Mouse (Mus musculus): ENCODE data around the gene Fgd2. TPM values are rescaled to one million over a fixed set of nuclear protein-coding genes. Genes with fewer than 3 reads are reported as not detected.
"Not testable (repeated sequence)": the region's sequence is repeated elsewhere in the genome, so short reads cannot be mapped to it uniquely, and the experiment has no call there.

Gene Fgd2
- total RNA-seq, 2 experiments from 2014 or later: 3.5 to 4.5 TPM

DNA sequence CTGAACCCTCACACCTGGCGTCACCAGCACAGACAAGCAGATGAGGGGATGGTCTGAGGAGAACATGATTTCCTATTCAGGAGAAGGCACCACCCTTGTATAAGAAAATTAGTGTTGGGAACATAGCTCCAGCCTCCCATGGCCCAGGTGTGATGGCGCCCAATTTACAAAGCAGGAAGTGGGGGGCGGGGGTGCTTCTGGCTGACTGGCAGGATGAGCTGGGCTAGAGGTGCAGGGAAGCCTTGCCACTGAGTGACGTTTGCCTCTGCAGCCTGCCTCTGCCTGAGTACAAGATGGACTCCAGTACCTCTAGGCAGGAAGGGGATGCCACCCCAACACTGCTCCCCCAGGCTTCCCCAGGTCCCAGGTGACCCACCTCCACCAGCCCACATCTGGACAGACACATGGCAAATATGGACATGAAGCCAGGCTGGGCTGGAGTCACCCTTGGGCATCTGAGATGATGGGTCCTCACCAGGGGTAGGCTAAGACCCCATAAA is 28.5 kb upstream of the Fgd2 start:
- intact Hi-C loops (cut with DNase I): no loop called here

DNA sequence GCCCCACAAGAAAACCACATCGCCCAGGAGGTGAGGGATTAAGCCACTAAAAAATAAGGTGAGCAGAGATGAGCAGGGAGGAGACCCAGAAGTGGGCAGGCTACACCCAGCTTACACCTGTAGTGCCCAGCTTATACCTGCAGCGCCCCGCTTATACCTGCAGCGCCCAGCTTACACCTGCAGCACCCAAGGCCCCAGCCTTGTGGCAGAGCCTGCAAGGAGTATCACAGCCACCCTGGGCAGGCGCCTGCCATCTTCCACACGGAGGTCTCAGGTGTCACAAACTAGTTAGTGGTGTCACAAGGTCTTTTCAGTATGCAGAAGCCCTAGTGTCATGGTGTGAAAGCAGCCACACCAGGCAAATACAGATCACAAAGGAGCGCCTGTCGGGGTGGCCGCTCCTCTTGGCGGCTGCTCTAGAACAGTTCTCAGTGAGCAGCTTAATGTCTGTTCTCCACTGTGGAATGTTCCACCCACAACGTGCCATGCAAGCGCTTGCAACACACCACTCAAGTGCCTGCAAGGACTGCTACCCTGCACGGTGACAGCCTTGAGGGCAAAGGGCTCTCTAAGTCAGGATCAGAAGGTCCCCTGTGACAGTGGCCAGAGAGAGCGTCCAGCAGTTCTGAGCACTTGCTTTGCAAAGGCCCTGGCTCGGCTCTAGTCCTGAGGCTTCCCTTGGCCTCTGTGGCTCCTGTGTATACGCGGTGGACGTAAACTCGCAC is 24.3 kb upstream of the Fgd2 start:
- no peak for DNase-seq

More for the DNA sequence above, 28.5 kb upstream of the Fgd2 start:
- no peak for DNase-seq

DNA sequence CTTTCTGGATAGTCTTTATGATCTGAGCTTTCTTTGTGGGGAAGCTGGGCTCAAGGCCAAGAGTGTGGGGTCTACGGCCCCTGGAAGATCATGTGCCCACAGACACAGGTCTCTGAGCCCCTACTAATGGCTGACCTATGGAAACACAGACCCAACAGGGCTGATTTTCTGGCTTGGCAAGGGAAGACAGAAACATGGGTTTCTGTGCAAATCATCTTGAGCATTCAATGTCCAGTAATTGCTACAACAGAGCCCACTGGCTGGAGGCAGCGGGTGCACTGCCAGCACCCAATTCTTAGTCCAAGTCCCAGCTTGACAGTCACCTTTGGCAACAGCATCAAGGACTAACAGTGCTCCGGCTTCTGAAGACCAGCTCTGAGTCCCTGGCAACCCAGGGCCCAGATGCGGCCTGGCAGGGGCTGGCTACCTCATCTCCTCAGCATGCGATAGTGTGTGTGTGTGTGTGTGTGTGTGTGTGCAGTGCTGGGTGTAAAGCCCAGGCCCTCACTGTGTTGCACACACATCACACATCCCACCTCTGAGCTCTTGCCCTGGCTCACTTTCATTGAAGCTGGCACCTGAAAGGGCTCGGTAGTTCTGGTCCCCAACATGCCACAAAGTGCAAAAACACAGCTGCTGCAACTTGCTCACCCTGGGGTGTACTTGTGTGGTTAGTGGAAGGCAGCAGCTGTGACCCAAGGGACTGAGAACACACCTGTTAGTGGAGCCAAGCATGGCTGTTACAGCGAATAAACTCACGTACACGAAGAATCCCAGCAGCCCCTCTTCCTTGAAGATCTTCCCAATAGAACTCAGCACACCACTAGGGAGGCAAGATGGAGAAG is 22.5 kb upstream of the Fgd2 start:
- intact Hi-C loops (cut with DNase I): loop anchor here (2.0 kb wide), 1 partner anchor 33 kb away; no protein-coding TSS in a partner anchor
- peak in 1 of 2 experiments; percentile 29 for DNase-seq

More for the DNA sequence above, 24.3 kb upstream of the Fgd2 start:
- intact Hi-C loops (cut with DNase I): no loop called here

DNA sequence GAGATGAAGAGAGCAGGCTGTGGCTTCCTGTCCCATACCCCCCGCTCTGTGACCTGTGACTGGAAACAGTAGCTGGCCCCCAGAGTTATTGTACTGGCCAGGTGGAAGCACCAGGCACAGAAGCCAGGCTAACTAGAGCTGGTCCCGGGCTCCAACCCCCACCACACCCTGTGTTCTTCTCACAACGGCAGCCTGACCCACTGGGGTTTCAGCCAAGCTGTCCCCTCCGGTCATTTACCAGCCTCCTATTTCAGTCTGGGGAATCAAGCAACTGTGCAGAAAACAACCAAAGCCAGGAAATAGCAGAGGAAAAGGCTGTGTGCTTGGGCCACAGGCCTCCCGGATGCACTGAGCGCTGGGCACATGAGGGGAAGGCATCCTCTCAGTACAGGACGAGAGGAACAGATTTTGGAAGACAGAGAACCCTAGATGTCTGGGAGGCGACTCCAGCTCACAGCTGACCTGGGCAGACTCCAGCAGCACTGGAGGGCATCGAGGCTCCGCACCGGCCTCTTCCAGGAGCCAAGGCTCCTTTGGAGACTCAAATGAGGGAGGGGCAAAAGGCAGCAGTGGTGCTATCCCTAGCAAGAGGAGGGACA is 21.4 kb upstream of the Fgd2 start:
- intact Hi-C loops (cut with DNase I): loop anchor here (2.0 kb wide), 1 partner anchor 32 kb away; no protein-coding TSS in a partner anchor

DNA sequence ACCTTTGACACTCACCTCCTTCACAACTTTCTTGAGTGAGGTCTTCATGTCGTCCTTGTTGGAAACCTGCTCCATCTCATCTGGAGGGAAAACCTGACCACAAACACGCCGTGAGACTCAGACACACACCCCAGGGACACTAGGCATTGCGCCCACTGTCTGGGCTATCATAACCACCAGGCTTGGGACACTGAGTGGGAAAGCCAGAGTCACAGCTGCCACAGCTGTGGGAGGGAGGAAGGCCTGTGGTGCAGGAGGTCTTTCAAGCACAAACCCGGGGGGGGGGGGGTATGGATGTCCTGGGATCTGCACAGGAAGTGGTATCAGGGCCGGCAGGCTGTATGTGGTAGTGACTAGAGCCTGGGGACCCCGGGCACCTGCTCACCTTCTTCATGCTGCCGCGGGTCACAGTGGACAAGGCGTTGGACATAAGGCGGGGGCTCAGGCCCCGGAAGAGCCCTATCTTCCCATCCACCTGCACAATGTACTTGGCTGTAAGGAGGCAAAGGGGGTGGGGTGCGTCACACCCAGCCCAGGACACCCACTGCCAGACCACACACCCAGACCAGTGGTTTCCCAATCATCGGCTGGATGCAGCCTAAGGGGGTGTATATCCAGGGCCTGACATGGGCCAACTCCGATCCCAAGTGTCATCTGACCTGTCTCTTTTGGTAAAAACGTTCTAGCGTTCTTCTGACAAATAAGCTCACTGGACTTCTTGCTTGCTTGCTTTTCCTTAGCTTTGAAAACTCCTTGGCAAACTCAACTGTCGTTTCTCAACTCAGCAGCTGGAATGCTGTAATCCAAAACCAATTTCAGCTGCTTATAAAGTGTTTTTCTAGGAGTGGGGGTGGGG is 20.1 kb upstream of the Fgd2 start:
- intact Hi-C loops (cut with DNase I): no loop called here
- peak; percentile 30 to 60 for DNase-seq

More for the DNA sequence above, 21.4 kb upstream of the Fgd2 start:
- DNase-seq: peak in 1 of 2 experiments; percentile 40

DNA sequence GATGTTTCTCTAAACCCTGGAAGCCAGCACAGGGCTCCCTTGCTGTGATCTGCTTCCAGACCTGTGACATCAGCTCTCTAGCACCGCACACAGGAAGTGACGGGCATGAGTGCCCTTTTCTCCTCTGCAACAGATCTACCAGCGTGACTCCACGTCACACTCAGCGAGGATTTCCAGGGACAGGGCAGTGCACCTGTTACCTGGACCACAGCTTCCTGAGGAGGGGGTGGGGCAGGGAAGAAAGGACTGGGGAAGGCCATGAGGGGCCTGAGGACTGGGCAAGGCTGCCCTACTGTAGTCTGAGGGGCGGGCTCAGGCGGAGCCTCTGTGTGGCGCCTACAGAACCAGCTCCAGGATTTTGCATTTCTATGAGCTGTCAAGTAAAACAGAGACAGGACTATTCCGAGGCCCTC is 19.1 kb upstream of the Fgd2 start:
- intact Hi-C loops (cut with DNase I): no loop called here
- peak; percentile 44 to 57 for DNase-seq

DNA sequence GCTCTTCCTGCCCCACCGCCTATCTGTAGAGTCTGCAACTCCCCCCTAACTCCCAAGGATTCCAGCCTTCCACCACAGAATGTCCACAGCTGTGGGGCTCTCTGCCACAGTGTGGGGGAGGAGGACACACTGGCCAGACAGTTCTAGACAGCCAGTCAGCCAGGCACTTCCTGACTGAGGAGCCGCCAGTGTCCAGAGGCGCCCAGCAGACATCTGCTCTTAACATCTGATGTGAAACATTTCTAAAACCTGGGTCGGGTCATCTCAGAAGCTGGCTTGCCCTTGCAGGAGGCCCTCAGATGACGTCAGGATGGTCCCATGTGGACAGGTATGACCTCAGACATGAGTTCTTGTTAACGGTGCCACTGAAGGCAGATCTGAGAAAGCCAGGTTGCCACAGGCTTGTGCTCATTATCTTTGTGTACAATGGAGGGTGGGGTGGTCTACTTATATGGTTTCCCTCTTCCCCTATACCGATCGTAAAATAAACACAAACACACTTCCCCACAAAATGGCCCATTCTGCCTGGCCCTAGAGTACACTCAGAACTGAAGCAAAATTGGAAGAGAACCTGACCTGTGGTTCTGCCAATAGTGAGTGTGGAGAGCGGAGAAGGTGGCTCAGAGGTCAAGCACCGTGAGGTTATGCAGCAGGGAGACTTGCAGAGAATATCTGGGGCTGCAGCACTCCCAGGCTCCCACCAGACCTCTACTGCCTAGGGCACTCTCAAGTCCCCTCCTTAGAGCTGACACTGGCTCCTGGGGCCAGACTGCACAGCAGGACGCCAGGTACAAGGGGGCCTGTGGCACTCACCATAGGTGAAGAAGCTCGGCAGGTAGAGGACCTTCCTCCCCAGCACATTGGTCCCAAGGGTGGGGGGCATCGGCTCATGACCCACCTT is 18.5 kb upstream of the Fgd2 start:
- DNase-seq: peak; percentile 67 to 75
- intact Hi-C loops (cut with DNase I): no loop called here

DNA sequence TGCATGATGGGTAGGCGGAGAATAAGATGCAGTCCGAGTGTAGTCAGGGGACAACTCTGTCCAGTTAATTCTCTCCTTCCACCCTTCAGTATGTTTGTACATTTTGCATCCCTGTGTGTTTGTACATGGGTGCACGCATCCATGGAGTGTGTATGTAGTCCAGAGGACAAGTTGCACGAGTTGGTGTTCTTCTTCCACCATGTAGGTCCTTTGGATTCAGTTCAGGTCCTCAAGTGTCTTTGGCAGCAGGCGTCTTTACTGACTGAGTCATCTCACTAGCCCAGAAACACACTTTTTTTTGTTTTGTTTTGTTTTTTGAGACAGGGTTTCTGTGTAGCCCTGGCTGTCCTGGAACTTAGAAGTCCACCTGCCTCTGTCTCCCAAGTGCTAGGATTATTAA is 17.5 kb upstream of the Fgd2 start:
- DNase-seq: peak in 1 of 2 experiments; percentile 3
- intact Hi-C loops (cut with DNase I): no loop called here

DNA sequence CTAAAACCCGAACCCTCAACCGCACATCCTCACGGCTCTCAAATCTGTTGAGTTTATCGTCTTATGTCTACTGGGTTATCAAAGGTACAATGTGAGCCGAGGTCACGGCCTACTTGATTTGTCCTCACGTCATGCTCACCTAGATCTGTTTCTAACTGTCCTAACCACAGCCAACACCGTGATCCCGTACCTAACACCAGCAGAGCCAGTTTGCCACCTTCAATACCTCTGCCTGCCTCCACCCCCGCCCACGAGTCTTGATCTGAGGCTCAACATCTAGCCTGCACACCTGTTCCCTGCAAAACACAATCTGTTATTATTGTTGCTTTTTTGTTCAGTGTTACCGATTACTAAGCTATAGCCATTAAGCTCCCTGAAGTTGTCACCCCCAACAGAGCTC is 15.4 kb upstream of the Fgd2 start:
- DNase-seq: no peak
- intact Hi-C loops (cut with DNase I): no loop called here

DNA sequence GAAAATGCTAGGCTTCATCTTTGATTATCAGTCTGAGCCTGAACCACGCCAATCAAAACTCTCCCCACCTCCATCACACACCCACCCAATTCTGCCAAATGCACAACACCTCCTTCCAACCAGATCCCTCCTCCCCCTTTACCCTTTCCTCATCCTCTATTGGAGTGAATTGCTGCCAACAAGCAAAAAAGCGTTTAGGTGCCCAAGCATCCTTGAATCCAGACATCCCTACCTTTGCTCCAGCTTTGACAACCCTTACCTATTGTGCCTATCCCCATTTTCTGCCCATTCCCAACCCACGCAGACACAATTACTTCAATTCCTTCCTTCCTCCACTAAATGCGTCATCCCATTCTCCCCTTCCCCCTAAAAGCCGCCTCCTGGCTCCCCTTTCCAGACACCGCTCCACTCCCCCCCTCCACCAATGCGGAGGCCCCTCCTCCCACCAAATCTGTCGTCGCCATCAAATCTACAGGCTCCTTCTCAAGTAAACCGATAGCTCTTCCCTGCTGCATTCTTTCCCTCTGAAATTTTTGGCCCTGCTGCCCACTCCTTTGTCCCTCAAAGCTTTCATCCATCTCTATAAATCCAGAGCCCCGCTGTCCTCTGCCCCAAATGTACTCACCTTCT is 14.1 kb upstream of the Fgd2 start:
- intact Hi-C loops (cut with DNase I): loop anchor here (2.0 kb wide), 2 partner anchors 42 to 78 kb away; partner anchors contain the start of gene BC004004
- peak in 1 of 2 experiments; percentile 47 for DNase-seq

DNA sequence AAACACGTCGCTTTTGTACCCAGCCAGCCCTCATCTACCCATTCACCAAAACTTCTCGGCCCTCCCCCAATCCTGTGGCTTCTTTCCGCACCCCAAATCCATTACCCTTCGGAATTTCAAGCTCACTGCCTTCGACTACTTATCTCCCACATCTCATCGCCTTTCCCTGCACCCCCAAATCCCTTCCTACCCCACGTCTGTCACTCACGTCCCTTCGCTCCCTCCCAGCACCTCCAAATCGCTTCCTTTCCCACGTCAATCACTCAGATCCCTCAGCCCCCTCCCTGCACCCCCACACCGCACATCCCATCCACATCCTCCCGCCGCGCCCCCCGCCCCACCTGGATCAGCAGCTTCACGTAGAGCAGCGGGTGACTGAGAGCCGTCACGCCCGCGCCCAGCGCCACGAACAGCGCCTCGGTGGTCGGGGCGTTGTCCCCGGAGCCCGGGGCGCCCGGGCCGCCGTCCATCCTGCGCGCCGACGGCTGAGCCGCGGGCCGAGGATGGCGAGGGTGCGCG is 13.5 kb upstream of the Fgd2 start:
- intact Hi-C loops (cut with DNase I): loop anchor here (2.0 kb wide), 2 partner anchors 42 to 78 kb away; partner anchors contain the start of gene BC004004
- DNase-seq: peak in 1 of 2 experiments; percentile 20

DNA sequence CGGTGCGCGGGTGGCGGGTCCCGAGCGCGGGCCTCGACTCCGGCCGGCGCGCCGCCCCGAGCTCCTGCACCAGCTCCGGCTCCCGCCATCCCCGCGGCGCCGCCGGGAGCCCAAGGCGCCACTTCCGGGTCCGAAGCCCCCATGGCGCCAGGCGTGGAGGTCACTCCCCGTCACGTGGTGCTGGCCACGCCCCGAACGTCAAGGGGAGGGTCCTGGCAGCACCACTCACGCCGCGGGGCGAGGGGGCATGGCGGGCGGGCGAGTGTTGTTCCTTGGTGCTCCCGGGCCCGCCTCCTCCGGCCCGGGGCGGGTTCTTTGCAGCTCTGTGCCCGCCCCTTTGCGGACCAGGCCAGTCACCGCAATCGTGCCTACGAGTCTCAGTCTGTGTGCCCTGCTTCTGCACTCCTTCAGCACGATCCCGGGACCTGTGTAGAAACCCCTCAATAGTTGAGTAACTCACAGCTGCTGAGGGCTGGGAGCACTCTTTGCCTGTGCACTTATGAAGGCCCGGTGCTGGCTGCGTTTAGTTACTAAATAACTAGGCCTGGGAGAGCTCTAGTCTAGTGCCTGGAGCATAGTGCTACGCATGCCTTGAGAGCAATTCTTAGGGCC is 13.0 kb upstream of the Fgd2 start, which contains the start of gene Mtch1:
Gene Mtch1 (minus strand): TSS at position 290 of the 612 bp plus-strand sequence.
- intact Hi-C loops (cut with DNase I): loop anchor here (2.0 kb wide), 2 partner anchors 43 to 79 kb away; partner anchors contain the start of gene BC004004
- peak; percentile 100 for DNase-seq

DNA sequence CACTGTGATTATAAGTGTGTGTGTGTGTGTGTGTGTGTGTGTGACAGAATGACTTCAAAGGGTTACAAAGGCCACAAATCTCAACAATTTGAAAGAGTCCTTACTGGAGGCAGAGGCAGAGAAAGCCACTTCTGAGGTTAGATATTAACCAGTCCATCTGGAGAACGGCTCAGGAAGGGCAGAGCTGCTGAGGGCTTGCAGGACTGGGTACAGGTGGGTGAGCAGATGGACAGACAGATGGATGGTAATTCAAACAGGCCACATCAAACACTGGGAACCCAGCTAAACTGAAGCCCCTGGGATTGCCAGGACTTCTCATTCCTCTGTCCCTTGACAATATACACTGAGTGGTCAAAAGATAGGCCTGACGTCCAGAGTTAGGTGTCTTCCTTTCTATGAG is 11.7 kb upstream of the Fgd2 start:
- intact Hi-C loops (cut with DNase I): no loop called here

DNA sequence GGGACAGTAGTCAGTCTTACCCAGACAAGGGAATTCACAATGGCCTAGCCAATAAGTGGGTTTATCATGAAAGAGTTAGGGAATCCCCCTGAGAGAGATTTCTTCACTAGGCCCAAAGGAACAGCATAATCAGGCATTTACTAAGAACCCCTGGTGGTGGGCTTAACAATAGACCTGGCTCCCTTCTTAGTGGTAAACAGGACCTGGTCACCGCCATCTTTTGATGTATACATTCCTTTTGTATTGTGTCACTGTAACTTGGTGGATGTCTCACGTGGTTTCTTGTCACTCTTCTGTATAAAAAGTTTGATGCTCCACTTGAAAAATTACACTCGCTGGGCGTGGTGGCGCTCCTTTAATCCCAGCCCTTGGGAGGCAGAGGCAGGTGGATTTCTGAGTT is 9.7 kb upstream of the Fgd2 start:
- intact Hi-C loops (cut with DNase I); DNase-seq: not testable (repeated sequence)

More for the DNA sequence above, 11.7 kb upstream of the Fgd2 start:
- no peak for DNase-seq

DNA sequence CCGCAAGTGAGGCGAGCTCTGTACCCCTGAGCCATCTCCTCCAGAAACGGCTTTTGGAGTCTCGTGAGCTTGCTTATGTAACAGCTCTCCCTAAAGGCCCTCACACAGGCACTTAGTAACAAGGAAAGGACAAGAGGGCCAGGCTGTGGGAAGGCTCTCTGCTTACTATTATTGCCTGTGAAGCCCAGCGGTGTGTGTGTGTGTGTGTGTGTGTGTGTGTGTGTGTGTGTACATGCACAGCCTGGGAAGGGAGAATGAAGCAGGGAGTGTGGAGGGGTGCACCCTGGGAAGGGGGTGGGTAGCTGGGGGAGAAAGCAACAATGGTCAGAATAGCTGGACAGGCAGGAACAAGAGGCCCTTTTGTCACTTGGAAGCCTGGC is 5.3 kb upstream of the Fgd2 start:
- intact Hi-C loops (cut with DNase I): no loop called here
- DNase-seq: no peak

DNA sequence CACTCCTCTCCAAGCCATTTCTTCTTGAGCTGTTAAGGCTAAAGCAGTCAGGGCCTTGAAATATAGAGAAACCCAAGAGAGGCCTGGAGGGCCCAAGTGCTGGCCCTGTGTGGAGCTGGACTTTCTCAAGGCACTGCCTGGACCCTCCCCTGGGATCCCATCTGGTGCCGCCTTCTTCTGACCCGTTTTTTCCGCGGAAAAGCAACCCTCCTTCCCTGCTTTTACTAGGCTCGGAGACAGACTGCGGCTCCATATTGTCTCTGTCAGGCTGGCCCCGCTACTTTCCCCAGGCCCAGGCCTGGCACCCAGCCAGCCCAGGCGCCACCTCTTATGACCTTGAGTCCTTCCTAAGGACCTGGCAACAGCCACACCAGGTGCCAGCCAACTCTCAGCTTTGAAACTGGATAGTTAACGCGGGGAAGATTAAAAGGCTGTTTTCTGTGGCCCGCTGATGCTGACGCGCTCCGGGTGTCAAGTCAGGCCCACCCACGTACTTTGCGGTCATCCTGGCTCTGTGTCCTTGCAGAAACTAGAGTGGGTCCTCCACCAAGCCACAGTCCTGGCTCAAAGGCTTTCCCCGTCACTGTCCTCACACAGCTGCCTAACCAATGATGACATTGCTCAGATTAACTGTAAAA is 4.8 kb upstream of the Fgd2 start:
- intact Hi-C loops (cut with DNase I): no loop called here
- DNase-seq: peak; percentile 77 to 82

DNA sequence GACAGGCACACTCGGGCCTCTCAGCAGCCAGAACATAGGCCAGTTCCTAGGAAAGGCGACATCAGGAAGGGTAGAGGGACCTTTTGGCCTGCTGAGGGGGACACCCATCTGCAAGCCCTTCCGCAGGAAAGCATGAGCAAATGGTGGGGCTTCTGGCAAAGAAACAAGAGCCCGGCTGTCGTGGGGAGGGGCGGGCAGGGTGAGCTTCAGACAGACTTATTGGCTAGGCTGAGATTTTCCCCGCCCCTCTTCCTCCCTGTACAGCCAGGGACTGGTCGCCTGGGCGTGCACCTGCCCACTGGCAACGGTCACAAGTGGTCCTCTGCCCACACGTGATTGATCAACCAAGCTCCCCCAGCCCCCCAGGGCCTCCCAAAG is 4.2 kb upstream of the Fgd2 start:
- DNase-seq: peak in 1 of 2 experiments; percentile 75
- intact Hi-C loops (cut with DNase I): no loop called here

Measured in heart, postnatal 36 days (tissue).